Mouse (Mus musculus) midbrain, postnatal 0 days (tissue): ENCODE results near the gene Mip. TPM values are rescaled to one million over a fixed set of nuclear protein-coding genes. Genes with fewer than 3 reads are reported as not detected.
A peak's percentile ranks its signal among the peaks of the same experiment; 100 is the strongest.

ENCODE experiments used
- ATAC-seq: fragments of 200-750 bp; cut with Nextera tagmentation; 2 replicates; pipeline ENCODE4 v1.8.0; 2017; ENCODE audit warnings: moderate number of reproducible peaks, mild to moderate bottlenecking, moderate TSS enrichment, moderate library complexity; ENCODE audit not compliant: low FRiP score
- DNase-seq: peaks from one replicate; pipeline ENCODE4 v3.0.0-alpha.2; 2015; ENCODE audit warnings: low spot score
- H3K27ac ChIP-seq: fragments of 300-500 bp; sonication (generic); 2 replicates; pipeline ENCODE4 v1.5.1; 2014; ENCODE audit warnings: low read depth, mild to moderate bottlenecking, low read length, mixed read lengths
- H3K27me3 ChIP-seq: fragments of 300-500 bp; sonication (generic); 2 replicates; pipeline ENCODE4 v1.6.1; 2014; ENCODE audit warnings: low read length, control low read depth, mixed read lengths; ENCODE audit not compliant: insufficient read depth
- H3K36me3 ChIP-seq: fragments of 300-500 bp; sonication (generic); 2 replicates; pipeline ENCODE4 v1.6.1; 2014; ENCODE audit warnings: low read length, control low read depth, mixed read lengths; ENCODE audit not compliant: insufficient read depth
- H3K4me1 ChIP-seq: fragments of 300-500 bp; sonication (generic); 2 replicates; pipeline ENCODE4 v1.6.1; 2014; ENCODE audit warnings: mild to moderate bottlenecking, control low read depth, antibody characterized with exemption, low read length, mixed read lengths; ENCODE audit not compliant: insufficient read depth
- H3K4me2 ChIP-seq: fragments of 300-500 bp; sonication (generic); 2 replicates; pipeline ENCODE4 v1.6.1; 2014; ENCODE audit warnings: low read depth, mild to moderate bottlenecking, low read length, mixed read lengths; ENCODE audit not compliant: poor library complexity, severe bottlenecking
- H3K4me3 ChIP-seq: fragments of 300-500 bp; sonication (generic); 2 replicates; pipeline ENCODE4 v1.5.1; 2014; ENCODE audit warnings: low read depth, mild to moderate bottlenecking, low read length, moderate library complexity
- H3K9ac ChIP-seq: fragments of 300-500 bp; sonication (generic); replicated peaks from 2 replicates; pipeline ENCODE4 v1.6.1; 2014; ENCODE audit warnings: mild to moderate bottlenecking, low read length, moderate library complexity, mixed read lengths; ENCODE audit not compliant: poor library complexity, severe bottlenecking
- H3K9me3 ChIP-seq: fragments of 300-500 bp; sonication (generic); 2 replicates; pipeline ENCODE4 v1.6.1; 2016; ENCODE audit warnings: low read length, control low read depth
- CTCF ChIP-seq: IDR thresholded peaks from 2 replicates; pipeline ENCODE4 v1.5.1; 2016; ENCODE audit warnings: antibody characterized with exemption, mild to moderate bottlenecking
- WGBS: fragments of 180-500 bp; shearing (Covaris S2); extraction: QIAGEN DNeasy Blood & Tissue Kit; methylation state at CpG from one replicate; pipeline ENCODE4 v1.1.7; 2014; 5-methylcytosine and 5-hydroxymethylcytosine counted together
- polyA plus RNA-seq: library from polyadenylated mRNA; unstranded; fragments of >200 nt; fragmentation: Nextera tagmentation; extraction: Ambion mirVana; gene quantifications from 2 replicates; pipeline ENCODE4 v1.2.1, GENCODE M21; 2015
- total RNA-seq: library from RNA; depleted of rRNA; stranded (reverse); fragments of >200 nt; gene quantifications from 2 replicates; pipeline ENCODE4 v1.2.3, GENCODE M21; 2014

Mip gene
- total and polyA plus RNA-seq, 2 experiments from 2014 or later = 0.22 TPM; not detected in 1

DNA sequence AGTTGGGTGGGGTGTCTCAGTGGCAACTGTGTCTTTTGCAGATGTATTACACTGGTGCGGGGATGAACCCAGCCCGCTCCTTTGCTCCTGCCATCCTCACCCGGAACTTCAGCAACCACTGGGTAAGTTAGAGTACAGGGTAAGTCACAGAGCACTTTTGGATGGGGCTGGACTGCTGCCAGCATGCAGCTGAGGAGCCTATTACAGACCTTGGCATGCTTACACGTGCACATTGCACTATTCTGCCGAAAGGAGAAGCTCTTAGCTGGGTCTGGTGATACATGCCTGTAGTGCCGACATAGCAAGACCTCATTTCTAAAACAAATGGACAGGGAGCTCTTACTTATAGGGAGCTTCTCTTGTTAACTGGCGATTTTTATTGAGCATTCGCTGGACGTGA lies 2.0 kb downstream of the Mip start:
- Histone ChIP-seq H3K27me3 (no peaks in the 10 kb centered on the region), H3K9ac (no peak overlapping the region), H3K4me2 (no peak overlapping the region), H3K27ac (no peak overlapping the region), H3K4me1 (no peaks in the 10 kb centered on the region), H3K9me3 (no peaks in the 10 kb centered on the region), H3K4me3 (no peak overlapping the region), H3K36me3 (no peaks in the 10 kb centered on the region)
- DNase-seq (no peak), ATAC-seq (no peak)
- 78% methylated on average over 9 of the region's 9 CpGs for WGBS
- TF ChIP-seq CTCF = no peak

GRCm38 (mm10) chr10:128228009-128228408 lies 2.4 kb downstream of the Mip start:
- no peak for TF ChIP-seq CTCF
- Histone ChIP-seq H3K9me3 (no peaks in the 10 kb centered on the region), H3K4me3 (no peak overlapping the region), H3K4me2 (no peak overlapping the region), H3K27me3 (no peaks in the 10 kb centered on the region), H3K27ac (no peak overlapping the region), H3K36me3 (no peaks in the 10 kb centered on the region), H3K4me1 (no peaks in the 10 kb centered on the region), H3K9ac (no peak overlapping the region)
- ATAC-seq = no peak
- DNase-seq = no peak
- 94% methylated on average over 8 of the region's 8 CpGs for WGBS

DNA sequence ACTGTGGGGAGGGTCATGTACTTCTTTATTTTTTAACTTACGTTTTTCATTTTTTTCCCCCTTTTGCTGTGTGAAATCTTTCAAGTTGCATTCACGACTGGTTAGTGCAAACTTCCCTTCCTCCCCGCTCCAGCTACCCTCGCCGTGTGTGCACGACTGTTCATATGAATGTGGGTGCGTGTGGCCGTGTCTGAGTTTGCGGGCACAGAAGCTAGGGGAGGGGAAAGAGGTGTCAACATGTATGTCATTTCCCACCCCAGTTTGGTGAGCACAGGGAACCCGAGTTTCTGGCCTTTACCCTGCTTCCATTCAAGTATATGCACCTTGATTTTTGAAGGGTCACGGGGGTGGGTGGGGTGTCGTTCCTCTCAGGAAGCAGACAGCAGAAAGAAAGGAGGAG lies 4.9 kb downstream of the Mip start:
- WGBS = 82% methylated on average over 12 of the region's 12 CpGs
- DNase-seq = no peak

GRCm38 (mm10) chr10:128231146-128231545 lies 5.5 kb downstream of the Mip start:
- DNase-seq (no peak), ATAC-seq (no peak)
- Histone ChIP-seq H3K4me2 (peak overlapping the region; percentile 46), H3K27ac (0 out of 2 replicates have a peak overlapping the region, but pooled peaks have one; percentile 90), H3K36me3 (no peaks in the 10 kb centered on the region), H3K9me3 (no peaks in the 10 kb centered on the region), H3K9ac (0 out of 2 replicates have a peak overlapping the region, but pooled peaks have one; percentile 67), H3K4me3 (peak overlapping the region; percentile 73; the same call in 1 of the 2 replicates), H3K4me1 (no peaks in the 10 kb centered on the region), H3K27me3 (no peaks in the 10 kb centered on the region)
- TF ChIP-seq CTCF = no peak
- WGBS = 13% methylated on average over 5 of the region's 5 CpGs

More for the DNA sequence above, 4.9 kb downstream of the Mip start:
- Histone ChIP-seq H3K9me3 (no peaks in the 10 kb centered on the region), H3K9ac (no peak overlapping the region), H3K4me3 (no peak overlapping the region), H3K4me2 (no peak overlapping the region), H3K27me3 (no peaks in the 10 kb centered on the region), H3K36me3 (no peaks in the 10 kb centered on the region), H3K27ac (no peak overlapping the region), H3K4me1 (no peaks in the 10 kb centered on the region)
- ATAC-seq = no peak
- TF ChIP-seq CTCF = no peak

DNA sequence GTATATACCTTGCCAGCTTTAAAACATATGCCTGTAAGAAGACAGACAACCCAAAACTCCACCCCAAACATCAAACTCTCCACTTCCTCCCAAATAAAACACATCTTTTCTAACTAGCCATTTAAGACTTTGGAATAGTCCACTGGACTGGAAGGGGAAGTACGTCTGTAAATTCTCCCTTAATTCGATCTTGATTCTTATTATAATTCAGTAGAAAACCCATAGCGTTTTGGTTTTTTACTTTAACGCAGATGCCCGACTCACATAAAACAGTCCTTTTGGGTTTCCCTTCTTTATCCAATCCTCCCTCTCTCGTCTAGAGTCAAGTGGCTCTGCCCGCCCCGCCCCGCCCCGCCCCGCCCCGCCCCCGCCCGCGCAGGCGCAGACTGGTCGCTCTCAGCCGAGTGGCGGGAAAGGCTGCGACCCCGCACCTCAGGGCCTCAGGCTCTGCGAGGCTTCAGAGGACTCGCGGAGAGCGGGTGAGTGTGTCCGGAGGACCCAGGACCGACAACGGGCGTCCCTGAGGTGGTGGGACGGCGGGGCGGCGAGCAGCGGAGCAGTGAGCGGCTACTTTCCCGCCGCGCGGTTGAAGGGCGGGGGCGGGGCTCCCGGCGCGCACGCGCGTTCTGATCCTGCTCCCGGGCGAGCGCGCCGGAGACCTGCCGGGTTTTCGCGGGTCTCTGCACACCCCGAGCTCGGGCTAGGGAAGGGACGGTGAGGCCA lies 6.2 kb downstream of the Mip start, which contains the start of gene Timeless:
Timeless (plus strand) TSS at position 369 of the 723 bp plus-strand sequence.
- peak; percentile 78 for DNase-seq
- under 1% methylated on average over 53 of the region's 58 CpGs for WGBS

GRCm38 (mm10) chr10:128232420-128232985 lies 6.9 kb downstream of the Mip start:
- Histone ChIP-seq H3K9me3 (no peaks in the 10 kb centered on the region), H3K4me3 (peak overlapping the region; percentile 73), H3K9ac (peak overlapping the region; percentile 67), H3K27ac (peak overlapping the region; percentile 90), H3K36me3 (no peaks in the 10 kb centered on the region), H3K4me1 (no peaks in the 10 kb centered on the region), H3K27me3 (no peaks in the 10 kb centered on the region), H3K4me2 (peak overlapping the region; percentile 46)
- DNase-seq = peak; percentile 87
- TF ChIP-seq CTCF = peak; percentile 83
- WGBS = under 1% methylated on average over 14 of the region's 14 CpGs
- ATAC-seq = peak; percentile 67

More for the DNA sequence above, 6.2 kb downstream of the Mip start, which contains the start of gene Timeless:
- Histone ChIP-seq H3K27ac (peak within 1 kb of the TSS; percentile 90), H3K36me3 (no peaks in the 10 kb centered on the region), H3K4me1 (no peaks in the 10 kb centered on the region), H3K4me3 (peak within 1 kb of the TSS; percentile 73), H3K9ac (peak within 1 kb of the TSS; percentile 67), H3K9me3 (no peaks in the 10 kb centered on the region), H3K27me3 (no peaks in the 10 kb centered on the region), H3K4me2 (peak within 1 kb of the TSS; percentile 46)
- TF ChIP-seq CTCF = no peak
- ATAC-seq = peak; percentile 93
